Mouse (Mus musculus): ENCODE measurements around the gene Guca2a.
"Not testable (repeated sequence)": the region's sequence is repeated elsewhere in the genome, so short reads cannot be mapped to it uniquely, and the experiment has no call there.

DNA sequence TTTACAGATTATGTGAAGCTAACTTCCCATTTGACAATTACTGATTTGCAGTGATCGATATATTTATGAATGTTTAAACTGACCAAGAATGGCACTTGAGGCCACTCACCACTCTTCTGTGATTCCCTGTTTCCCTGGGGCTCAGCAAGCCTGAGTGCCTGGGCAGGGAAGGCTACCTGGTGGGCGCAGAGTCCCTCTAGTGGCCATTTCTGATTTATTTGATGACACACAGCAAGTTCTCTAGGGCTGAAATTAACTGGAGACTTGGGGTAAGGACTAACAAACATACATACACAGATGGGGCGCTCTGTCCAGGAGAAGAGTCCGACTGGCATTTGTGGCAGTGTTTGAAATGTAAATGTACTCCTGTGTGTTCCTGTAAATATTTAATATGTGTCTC, 9.1 kb upstream of the Guca2a start:
- not testable (repeated sequence) for TF ChIP-seq POLR2A (IDR thresholded peaks at IDR 0.05; ENCODE audit: low read depth, low read length); CTCF (IDR thresholded peaks at IDR 0.05; ENCODE audit: borderline replicate concordance, insufficient read depth, low read length)
